Mouse (Mus musculus): ENCODE data around the gene Rnf212b.

Gene Rnf212b

GRCm38 (mm10) chr14:54795901-54796300 is 18.0 kb upstream of the Rnf212b start:
- no peak for DNase-seq (ENCODE audit: low read depth in 2 of 2, low spot score in 2 of 2)

GRCm38 (mm10) chr14:54796760-54797159 is 17.2 kb upstream of the Rnf212b start:
- DNase-seq (ENCODE audit: low read depth in 2 of 2, low spot score in 2 of 2): no peak

- no peak for DNase-seq (ENCODE audit: low read depth in 2 of 2, low spot score in 2 of 2)
Observed at GRCm38 (mm10) chr14:54799686-54800085, 14.3 kb upstream of the Rnf212b start.

DNA sequence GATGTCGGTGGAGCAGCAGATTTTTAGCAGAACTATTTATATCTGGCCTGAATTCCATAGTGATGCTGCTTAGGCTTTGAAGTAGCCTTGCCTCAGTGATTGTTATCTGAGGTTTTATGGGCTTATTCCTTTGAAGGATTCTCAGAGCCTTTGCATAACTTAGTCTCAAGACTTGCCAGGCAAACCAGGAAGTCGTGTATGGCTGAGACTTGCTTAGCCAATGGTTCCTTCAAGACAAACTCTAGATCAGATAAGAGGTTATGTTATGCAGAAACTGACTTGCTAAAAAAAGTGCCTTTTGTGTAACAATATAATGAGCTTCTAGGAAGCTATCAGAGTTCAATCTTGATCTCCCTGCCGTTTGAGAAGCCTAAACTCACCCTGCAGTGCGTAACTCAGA is 11.5 kb upstream of the Rnf212b start:
- no peak for DNase-seq (ENCODE audit: low read depth in 2 of 2, low spot score in 2 of 2)

DNA sequence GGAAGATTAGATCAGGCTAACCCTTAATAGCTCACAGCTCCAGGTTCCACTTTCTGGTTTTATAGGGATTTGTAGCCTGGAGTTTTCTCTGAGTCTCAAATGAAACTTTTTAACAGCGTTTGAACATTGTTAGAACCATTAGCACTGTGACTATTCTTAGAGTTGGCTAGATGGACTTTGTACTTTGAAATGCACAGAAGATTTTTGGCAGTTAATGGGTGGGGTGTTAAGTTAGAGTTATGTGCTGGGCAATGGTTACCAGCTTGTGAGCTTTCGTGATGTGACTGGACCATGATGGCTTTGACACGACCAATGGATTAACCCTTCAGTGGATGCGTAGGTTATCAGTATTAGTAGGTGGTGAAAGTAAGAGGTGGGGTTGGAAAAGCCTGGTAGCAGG is 7.8 kb upstream of the Rnf212b start:
- DNase-seq (ENCODE audit: low read depth in 2 of 2, low spot score in 2 of 2): no peak

DNA sequence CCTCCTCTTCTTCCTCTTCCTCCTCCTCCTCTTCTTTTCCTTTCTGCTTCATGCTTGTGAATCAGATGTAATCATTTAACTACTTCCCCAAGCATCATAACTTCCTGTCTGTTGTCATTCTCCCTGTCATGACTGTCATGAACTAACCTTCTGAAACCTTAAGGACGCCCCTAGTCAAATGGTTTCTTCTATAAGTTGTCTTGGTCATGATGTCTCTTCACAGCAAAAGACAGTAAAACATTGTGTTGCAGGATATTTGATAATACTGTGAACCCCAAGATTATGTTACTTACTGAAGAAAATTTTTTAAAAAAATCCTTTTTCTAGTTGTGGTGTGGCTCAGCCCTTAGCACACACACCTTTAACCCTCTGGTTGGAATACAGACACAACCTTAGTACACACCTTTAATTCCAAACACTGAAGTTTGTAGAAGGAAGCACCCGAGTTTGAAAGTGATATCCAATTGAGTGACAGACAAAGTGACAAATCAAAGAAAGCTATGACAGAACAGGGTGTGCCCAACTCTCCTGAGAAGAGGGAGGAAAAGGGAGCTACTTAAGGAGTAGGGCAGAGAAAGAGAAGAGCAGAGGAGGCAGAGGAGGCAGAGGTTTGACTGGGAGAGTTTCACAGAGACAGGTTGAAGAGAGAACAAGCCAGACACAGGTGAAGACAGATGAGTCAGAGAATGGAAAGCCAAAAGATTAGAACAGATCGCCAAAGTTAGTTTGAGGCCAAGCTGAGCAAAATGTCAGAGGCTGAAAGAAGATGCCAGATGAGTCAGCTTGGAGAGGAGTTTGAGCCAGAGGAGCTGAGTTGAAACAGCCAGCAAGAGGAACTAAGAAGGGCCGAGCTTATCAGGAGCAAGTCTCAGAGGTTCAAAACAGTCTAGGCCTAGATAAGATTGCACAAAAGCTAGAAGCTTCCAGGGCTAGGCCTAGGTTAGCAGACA is 4.9 kb upstream of the Rnf212b start:
- no peak for DNase-seq (ENCODE audit: low read depth in 2 of 2, low spot score in 2 of 2)

GRCm38 (mm10) chr14:54809668-54810033 is 4.3 kb upstream of the Rnf212b start:
- no peak for DNase-seq (ENCODE audit: low read depth in 2 of 2, low spot score in 2 of 2)

DNA sequence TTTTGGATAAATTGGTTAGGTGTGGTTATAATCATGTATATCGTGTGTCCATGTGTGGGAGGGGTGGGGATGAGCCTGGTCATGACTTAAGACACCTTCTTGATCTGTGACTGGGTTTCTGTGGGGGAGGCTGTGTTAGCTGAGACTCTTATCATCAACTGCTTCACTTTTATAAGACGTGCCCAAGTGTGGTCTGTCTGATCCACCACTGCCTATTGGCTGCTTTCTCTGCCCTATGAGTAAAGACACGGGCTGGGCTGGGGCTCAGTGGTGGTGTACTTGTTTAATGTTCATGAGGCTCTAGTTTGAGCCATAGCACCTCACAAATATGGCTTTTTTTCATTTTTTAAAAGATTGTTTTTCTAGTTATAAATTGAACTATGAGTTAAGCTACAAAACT is 1.8 kb downstream of the Rnf212b start:
- DNase-seq (ENCODE audit: low read depth in 2 of 2, low spot score in 2 of 2): no peak

GRCm38 (mm10) chr14:54817791-54818190 is 3.9 kb downstream of the Rnf212b start:
- no peak for DNase-seq (ENCODE audit: low read depth in 2 of 2, low spot score in 2 of 2)

DNA sequence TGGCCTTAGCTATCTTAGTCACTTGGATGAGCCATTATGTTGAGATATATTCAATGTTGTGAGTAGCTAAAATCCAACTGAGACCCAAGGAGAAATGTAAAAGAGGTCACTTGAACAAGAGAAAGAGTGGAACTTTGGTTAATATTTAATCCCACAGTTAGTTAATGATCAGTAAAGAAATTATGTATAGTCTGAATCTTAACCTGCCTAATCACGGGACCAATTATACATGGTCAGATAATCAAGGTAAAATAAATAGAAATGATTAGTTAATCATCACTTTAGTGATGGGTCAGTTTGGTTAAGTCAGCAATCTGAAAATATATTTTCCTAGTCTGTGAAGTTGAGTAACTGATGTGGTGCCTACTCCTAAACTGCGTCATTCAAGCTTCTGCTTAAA is 8.4 kb downstream of the Rnf212b start:
- no peak for DNase-seq (ENCODE audit: low read depth in 2 of 2, low spot score in 2 of 2)

DNA sequence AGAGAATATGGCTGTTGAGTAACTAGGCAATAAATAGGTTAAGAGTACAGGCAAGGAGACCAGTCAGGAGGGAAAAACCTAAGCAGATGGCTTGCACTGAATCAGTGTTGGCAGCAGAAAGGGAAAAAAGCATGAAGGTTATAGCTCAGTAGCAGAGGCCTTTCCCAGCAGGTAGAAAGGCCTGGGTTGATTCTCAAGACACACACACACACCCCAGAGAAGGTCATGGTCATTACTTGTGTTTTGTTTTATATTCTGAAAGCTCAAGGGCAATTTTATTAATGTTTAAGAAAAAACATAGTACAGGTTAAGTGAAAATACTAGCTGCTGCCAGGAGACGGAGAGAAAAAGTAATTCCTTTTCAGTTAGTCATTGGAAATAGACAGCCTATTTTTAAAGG is 9.8 kb downstream of the Rnf212b start:
- no peak for DNase-seq (ENCODE audit: low read depth in 2 of 2, low spot score in 2 of 2)

GRCm38 (mm10) chr14:54843461-54843860 is 29.5 kb downstream of the Rnf212b start:
- peak in 1 of 2 experiments; percentile 21 for DNase-seq (ENCODE audit: low read depth in 2 of 2, low spot score in 2 of 2)

- DNase-seq (ENCODE audit: low read depth in 2 of 2, low spot score in 2 of 2): no peak
Observed at GRCm38 (mm10) chr14:54855726-54856125, 41.8 kb downstream of the Rnf212b start.

- no peak for DNase-seq (ENCODE audit: low read depth in 2 of 2, low spot score in 2 of 2)
Observed at GRCm38 (mm10) chr14:54856703-54857102, 42.8 kb downstream of the Rnf212b start.

- no peak for DNase-seq (ENCODE audit: low read depth in 2 of 2, low spot score in 2 of 2)
Observed at GRCm38 (mm10) chr14:54857891-54858290, 44.0 kb downstream of the Rnf212b start.

DNA sequence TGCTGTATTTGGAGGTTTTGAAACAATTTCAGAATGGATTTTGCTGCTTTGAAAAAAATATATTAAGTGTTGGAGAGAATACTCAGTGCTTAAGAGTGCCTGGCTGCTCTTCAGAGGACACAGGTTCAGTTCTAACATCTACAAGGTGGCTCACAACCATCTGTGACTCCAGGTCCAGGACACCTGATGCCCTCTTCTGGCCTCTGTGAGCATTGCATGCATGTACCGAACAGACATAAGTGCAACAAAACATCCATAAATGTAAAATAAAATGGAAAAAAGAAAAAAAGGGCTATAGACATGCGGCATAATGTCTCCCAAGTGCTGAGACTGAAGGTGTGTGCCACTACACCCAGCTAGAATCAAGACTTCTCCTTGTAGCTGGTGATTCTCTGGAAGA is 46.6 kb downstream of the Rnf212b start:
- peak; percentile 42 to 65 for DNase-seq (ENCODE audit: low read depth in 2 of 2, low spot score in 2 of 2)

GRCm38 (mm10) chr14:54863501-54864312 is 49.8 kb downstream of the Rnf212b start:
- DNase-seq (ENCODE audit: low read depth in 2 of 2, low spot score in 2 of 2): peak; percentile 55

DNA sequence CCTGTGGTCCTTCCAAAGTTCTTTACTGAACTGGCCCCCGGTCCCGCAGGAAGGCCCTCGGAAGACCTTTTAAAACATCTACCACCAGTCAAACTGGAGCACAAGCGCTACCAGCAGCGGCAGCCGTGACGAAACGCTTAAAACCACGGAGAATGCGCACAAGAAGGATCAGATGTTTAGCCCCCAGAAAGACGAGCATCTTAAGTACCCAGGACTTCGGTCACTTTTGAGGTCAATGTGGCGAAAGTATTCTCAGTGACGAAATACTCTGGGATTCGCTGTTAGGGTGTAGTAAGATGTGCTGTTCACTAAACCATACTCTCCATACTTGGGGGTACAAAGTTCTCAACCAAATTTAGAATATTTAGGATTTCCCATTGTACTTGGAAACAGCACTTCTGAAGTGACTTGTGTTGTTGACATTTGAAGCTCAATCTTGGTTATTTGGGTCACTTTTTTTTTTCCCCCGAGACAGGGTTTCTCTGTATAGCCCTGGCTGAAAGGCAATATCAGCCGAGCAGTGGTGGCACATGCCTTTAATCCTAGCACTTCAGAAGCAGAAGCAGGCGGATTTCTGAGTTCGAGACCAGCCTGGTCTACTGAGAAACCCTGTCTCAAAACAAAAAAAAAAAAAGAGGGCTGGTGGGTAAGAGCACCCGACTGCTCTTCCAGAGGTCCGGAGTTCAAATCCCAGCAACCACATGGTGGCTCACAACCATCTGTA is 50.5 kb downstream of the Rnf212b start:
- DNase-seq (ENCODE audit: low read depth in 2 of 2, low spot score in 2 of 2): no peak

GRCm38 (mm10) chr14:54865626-54866025 is 51.7 kb downstream of the Rnf212b start:
- DNase-seq (ENCODE audit: low read depth in 2 of 2, low spot score in 2 of 2): no peak

GRCm38 (mm10) chr14:54866268-54866667 is 52.3 kb downstream of the Rnf212b start:
- no peak for DNase-seq (ENCODE audit: low read depth in 2 of 2, low spot score in 2 of 2)

- DNase-seq (ENCODE audit: low read depth in 2 of 2, low spot score in 2 of 2): peak; percentile 48 to 67
Observed at GRCm38 (mm10) chr14:54866936-54867335, 53.0 kb downstream of the Rnf212b start.
